Mouse (Mus musculus) stomach, embryonic 16.5 days (tissue): ENCODE measurements at regions not wholly inside any gene's neighbourhood (a gene's known extent, or its start where the extent isn't known, plus 50 kb on each side); places are given as distances from the start of the nearest gene placed in this dataset.
A peak's percentile ranks its signal among the peaks of the same experiment; 100 is the strongest.

ENCODE experiments used
- ATAC-seq: fragments of 200-750 bp; cut with Nextera tagmentation; 2 replicates; pipeline ENCODE4 v1.8.0; 2017; ENCODE audit warnings: moderate number of reproducible peaks, moderate TSS enrichment; ENCODE audit not compliant: insufficient read depth, low FRiP score
- H3K27ac ChIP-seq: fragments of 300-500 bp; sonication (generic); 2 replicates; pipeline ENCODE4 v1.5.1; 2014; ENCODE audit warnings: low read length
- H3K27me3 ChIP-seq: fragments of 300-500 bp; sonication (generic); 2 replicates; pipeline ENCODE4 v1.6.1; 2014; ENCODE audit warnings: low read length, control low read depth, mixed read lengths; ENCODE audit not compliant: control insufficient read depth, insufficient read depth
- H3K36me3 ChIP-seq: fragments of 300-500 bp; sonication (generic); 2 replicates; pipeline ENCODE4 v1.6.1; 2014; ENCODE audit warnings: low read length; ENCODE audit not compliant: control insufficient read depth, insufficient read depth
- H3K4me1 ChIP-seq: fragments of 300-500 bp; sonication (generic); 2 replicates; pipeline ENCODE4 v1.6.1; 2014; ENCODE audit warnings: low read length, control low read depth, mixed read lengths; ENCODE audit not compliant: control insufficient read depth, insufficient read depth
- H3K4me2 ChIP-seq: fragments of 300-500 bp; sonication (generic); 2 replicates; pipeline ENCODE4 v1.6.1; 2014; ENCODE audit warnings: low read depth, low read length, mixed read lengths
- H3K4me3 ChIP-seq: fragments of 300-500 bp; sonication (generic); replicated peaks from 2 replicates; pipeline ENCODE4 v1.5.1; 2014; ENCODE audit warnings: mild to moderate bottlenecking, low read length
- H3K9ac ChIP-seq: fragments of 300-500 bp; sonication (generic); 2 replicates; pipeline ENCODE4 v1.6.1; 2014; ENCODE audit warnings: low read length
- H3K9me3 ChIP-seq: fragments of 300-500 bp; sonication (generic); replicated peaks from 2 replicates; pipeline ENCODE4 v1.6.1; 2016; ENCODE audit warnings: low read length, control low read depth; ENCODE audit not compliant: control insufficient read depth
- WGBS: fragments of 180-500 bp; shearing (Covaris S2); extraction: QIAGEN DNeasy Blood & Tissue Kit; methylation state at CpG from one replicate; pipeline ENCODE4 v1.1.7; 2014; 5-methylcytosine and 5-hydroxymethylcytosine counted together

DNA sequence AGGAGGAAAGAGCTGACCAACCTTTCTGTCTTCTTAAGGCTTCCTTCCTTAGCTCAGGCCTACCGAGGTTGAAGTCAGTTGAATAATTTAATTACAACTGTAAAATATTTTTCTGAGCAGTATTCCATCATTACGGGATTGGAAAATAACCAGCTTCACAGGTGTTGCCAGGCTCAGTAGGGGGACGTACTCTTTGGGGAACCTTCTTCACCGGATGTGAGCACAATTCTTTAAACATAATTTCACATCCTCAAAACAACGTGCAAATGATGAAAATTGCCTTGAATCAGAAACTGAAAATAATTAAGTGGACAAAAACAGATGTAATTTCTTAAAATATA lies 515.9 kb downstream of the Tns3 start:
- H3K4me3 ChIP-seq = no peak overlapping the region
- H3K36me3 ChIP-seq = no peaks in the 10 kb centered on the region
- H3K27ac ChIP-seq = no peak overlapping the region
- ATAC-seq = no peak
- H3K9ac ChIP-seq = no peak overlapping the region
- no peaks in the 10 kb centered on the region for H3K27me3 ChIP-seq
- 84% methylated on average over 5 of the region's 5 CpGs for WGBS
- no peaks in the 10 kb centered on the region for H3K9me3 ChIP-seq
- H3K4me1 ChIP-seq = no peaks in the 10 kb centered on the region
- no peak overlapping the region for H3K4me2 ChIP-seq

DNA sequence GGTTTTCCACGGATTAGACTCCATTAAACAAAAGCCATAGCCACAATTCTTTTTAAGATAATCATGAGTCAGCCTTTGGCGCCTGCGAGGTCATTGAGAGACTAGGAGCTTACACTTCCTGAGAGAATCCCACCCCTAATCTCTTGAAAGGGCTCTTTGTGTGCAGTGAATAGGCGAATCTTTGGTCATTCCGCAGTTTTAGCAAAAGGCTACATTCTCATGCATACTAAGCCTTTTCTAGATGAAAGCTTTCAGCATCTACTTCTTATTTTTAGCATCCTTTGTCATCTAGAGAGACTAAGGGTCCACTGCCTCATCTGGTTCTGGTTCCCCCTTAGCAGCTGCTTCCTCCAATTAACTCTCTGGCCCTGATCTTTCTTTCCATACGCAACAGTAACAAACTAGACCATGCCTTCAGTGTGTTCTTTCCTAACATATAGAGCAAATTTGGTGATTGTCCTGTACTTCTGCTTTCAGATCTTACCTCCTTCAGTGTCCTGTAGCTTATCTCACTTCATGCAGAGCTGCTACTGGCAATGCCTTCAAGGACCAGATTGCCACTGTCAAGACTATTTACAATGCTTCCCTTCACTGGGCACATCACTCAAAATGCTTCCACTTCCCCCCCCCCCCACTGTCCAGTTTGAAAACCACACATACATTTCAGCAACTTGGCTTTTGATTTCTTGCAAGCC lies 516.4 kb downstream of the Tns3 start:
- 66% methylated on average over 6 of the region's 6 CpGs for WGBS
- H3K36me3 ChIP-seq = no peaks in the 10 kb centered on the region
- no peak overlapping the region for H3K4me2 ChIP-seq
- H3K4me3 ChIP-seq = no peak overlapping the region
- H3K9me3 ChIP-seq = no peaks in the 10 kb centered on the region
- H3K4me1 ChIP-seq = no peaks in the 10 kb centered on the region
- no peak overlapping the region for H3K9ac ChIP-seq
- H3K27me3 ChIP-seq = no peaks in the 10 kb centered on the region
- no peak for ATAC-seq
- no peak overlapping the region for H3K27ac ChIP-seq

DNA sequence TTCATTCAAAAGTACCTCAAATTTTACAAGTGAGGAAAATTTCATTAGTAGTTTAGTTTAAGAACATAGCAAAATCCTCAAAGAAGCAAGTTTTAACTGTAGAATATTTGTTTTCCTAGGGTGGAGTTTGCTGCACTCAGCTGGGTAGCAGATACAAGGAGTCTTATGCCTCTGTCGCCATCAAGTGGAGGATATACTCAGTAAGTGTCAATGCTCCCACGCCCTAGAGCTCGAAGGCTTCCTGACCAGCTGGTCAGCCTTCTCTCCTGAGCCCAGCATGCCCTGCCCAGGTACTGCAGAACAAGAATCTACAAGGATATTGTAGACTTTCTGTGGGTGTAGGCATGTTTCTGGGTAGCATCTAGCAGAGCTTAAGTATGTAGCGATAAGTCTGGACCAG lies 527.0 kb downstream of the Tns3 start:
- H3K4me3 ChIP-seq = no peak overlapping the region
- no peaks in the 10 kb centered on the region for H3K4me1 ChIP-seq
- no peak overlapping the region for H3K27ac ChIP-seq
- no peaks in the 10 kb centered on the region for H3K36me3 ChIP-seq
- 38% methylated on average over 4 of the region's 4 CpGs for WGBS
- no peaks in the 10 kb centered on the region for H3K27me3 ChIP-seq
- H3K4me2 ChIP-seq = no peak overlapping the region
- H3K9ac ChIP-seq = no peak overlapping the region
- ATAC-seq = no peak
- H3K9me3 ChIP-seq = no peaks in the 10 kb centered on the region

DNA sequence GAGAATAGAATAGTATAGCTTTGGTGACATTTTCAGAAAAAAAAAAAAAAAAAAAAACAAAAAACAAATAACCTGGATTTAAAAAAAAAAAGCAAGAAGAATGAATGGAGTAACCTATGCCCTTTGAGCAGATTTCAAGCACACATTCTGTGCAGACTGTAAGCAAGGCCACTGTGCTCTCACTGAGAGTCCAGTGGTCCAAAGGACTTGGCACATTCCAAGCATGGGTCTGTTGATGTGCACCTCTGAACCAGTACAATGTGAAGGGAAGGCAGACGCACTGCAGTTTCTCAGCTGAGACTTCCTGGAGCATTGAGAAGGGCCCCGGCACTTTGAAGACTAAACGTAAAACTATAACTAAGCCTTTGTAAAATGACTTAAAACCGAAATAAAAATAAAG lies 527.7 kb downstream of the Tns3 start:
- Histone ChIP-seq H3K27ac (no peak overlapping the region), H3K4me3 (no peak overlapping the region), H3K27me3 (no peaks in the 10 kb centered on the region), H3K9me3 (no peaks in the 10 kb centered on the region), H3K4me1 (no peaks in the 10 kb centered on the region), H3K36me3 (no peaks in the 10 kb centered on the region), H3K9ac (no peak overlapping the region), H3K4me2 (no peak overlapping the region)
- ATAC-seq = no peak
- 81% methylated on average over 4 of the region's 4 CpGs for WGBS

DNA sequence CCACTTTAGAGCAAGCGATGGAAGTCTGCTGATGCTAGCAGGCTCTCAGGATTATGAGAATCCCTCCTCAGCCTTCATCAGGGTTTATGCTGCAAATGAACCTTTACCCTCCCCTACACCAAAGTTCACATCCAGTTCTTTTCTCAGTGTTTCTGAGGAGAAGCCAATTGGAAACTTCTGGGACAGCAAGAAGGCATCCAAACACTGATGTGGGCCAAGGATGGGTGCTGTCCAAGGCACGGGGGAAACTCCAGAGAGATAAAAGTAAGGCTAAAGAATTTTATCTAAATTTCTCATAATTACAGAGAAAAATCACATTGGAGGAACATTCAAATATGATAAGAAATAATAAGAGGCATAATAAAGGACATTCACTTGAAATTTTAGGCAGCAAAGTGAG lies 555.0 kb downstream of the Tns3 start:
- Histone ChIP-seq H3K9ac (no peak overlapping the region), H3K36me3 (no peaks in the 10 kb centered on the region), H3K4me2 (no peak overlapping the region), H3K27ac (no peak overlapping the region), H3K4me3 (no peak overlapping the region), H3K4me1 (no peaks in the 10 kb centered on the region), H3K9me3 (no peaks in the 10 kb centered on the region), H3K27me3 (no peaks in the 10 kb centered on the region)
- ATAC-seq = no peak
- 74% methylated on average over 2 of the region's 2 CpGs for WGBS

DNA sequence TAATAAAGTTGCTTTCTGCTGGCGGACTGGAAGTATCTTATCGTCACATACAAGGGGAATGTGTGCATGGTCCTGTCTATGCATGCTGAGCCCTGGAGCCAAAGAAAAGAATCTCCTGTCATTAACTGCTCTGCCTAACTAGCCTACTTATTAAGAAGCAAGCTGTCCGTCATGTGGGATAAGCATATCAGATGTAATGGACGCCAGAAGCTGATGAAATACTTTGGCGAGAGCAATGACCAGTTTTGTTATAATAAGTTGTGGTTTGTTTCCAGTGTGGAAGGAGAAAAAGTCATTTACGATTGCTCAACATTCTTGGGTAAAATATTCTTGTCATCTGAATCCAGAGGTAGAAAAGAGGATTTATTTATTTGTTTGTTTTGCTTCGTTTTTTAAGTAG lies 563.2 kb downstream of the Tns3 start:
- no peak overlapping the region for H3K4me3 ChIP-seq
- H3K27ac ChIP-seq = no peak overlapping the region
- H3K36me3 ChIP-seq = no peaks in the 10 kb centered on the region
- H3K4me1 ChIP-seq = no peaks in the 10 kb centered on the region
- H3K9me3 ChIP-seq = no peaks in the 10 kb centered on the region
- H3K4me2 ChIP-seq = no peak overlapping the region
- no peak overlapping the region for H3K9ac ChIP-seq
- 79% methylated on average over 7 of the region's 7 CpGs for WGBS
- no peaks in the 10 kb centered on the region for H3K27me3 ChIP-seq
- no peak for ATAC-seq

DNA sequence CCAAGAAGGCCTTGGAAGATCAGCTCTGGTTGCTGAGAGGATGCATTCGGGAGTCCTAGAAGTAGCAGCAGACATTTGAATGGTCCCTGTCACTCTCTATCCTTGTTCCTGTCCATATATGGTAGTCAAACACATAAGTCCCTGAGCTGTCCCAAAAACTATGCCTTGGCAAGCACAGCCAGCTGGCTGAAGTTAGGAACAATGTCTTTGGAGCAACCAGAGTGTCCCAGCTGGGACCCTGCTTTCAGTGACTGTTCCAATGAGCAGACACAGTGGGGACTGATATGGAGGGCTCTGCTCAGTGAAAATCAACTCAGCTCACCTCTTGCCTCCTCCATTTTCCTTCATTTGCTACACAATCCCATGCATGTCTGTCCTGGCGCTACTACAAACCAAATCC lies 580.0 kb downstream of the Tns3 start:
- no peak overlapping the region for H3K4me3 ChIP-seq
- no peaks in the 10 kb centered on the region for H3K9me3 ChIP-seq
- H3K4me2 ChIP-seq = no peak overlapping the region
- H3K27ac ChIP-seq = no peak overlapping the region
- no peaks in the 10 kb centered on the region for H3K4me1 ChIP-seq
- H3K27me3 ChIP-seq = no peaks in the 10 kb centered on the region
- H3K36me3 ChIP-seq = no peaks in the 10 kb centered on the region
- WGBS = 94% methylated on average over 2 of the region's 2 CpGs
- no peak overlapping the region for H3K9ac ChIP-seq
- no peak for ATAC-seq

DNA sequence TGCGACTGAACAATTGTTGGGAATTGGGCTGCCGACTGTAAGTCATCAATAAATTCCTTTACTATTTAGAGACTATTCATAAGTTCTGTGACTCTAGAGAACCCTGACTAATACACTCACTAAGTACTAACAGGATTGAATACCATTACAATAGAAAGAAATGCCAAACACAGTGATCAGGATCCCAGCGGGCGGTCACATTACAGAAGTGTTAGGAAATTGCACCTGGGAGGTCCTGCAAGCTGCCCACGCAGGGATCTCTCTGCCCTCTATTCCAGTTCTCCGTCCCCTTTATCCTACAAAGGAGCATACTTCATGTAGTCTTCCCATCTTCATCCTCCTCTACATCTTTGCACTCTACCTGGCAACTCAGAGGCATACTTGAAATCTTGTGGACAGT lies 581.5 kb downstream of the Tns3 start:
- H3K36me3 ChIP-seq = no peaks in the 10 kb centered on the region
- H3K9ac ChIP-seq = no peak overlapping the region
- H3K9me3 ChIP-seq = no peaks in the 10 kb centered on the region
- no peak for ATAC-seq
- H3K4me3 ChIP-seq = no peak overlapping the region
- H3K27ac ChIP-seq = no peak overlapping the region
- H3K27me3 ChIP-seq = no peaks in the 10 kb centered on the region
- H3K4me2 ChIP-seq = no peak overlapping the region
- 92% methylated on average over 4 of the region's 6 CpGs for WGBS
- no peaks in the 10 kb centered on the region for H3K4me1 ChIP-seq

DNA sequence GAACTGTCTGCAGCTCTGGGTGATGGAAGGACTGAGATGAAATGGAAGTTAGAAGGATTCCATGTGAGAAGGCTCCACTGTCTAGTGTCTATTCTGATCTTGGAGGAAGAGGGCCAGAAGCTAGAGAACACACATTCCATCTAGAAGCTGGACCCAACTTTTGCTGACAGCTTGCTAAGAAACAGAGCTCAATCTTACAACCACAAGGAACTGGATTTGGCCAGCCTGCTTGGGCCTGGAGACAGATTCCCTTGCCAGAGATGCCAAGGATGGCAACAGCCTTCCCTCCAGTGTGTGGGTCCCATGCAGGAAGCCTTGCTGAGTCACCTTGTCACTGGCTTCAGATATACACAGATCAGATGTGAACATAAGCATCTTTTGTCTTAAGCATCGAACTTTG lies 591.0 kb downstream of the Tns3 start:
- H3K36me3 ChIP-seq = no peaks in the 10 kb centered on the region
- H3K27me3 ChIP-seq = no peaks in the 10 kb centered on the region
- H3K4me1 ChIP-seq = no peaks in the 10 kb centered on the region
- no peaks in the 10 kb centered on the region for H3K9me3 ChIP-seq
- H3K9ac ChIP-seq = no peak overlapping the region
- no peak overlapping the region for H3K4me2 ChIP-seq
- no peak overlapping the region for H3K27ac ChIP-seq
- ATAC-seq = no peak
- no peak overlapping the region for H3K4me3 ChIP-seq
- 37% methylated on average over 1 of the region's 1 CpGs for WGBS

DNA sequence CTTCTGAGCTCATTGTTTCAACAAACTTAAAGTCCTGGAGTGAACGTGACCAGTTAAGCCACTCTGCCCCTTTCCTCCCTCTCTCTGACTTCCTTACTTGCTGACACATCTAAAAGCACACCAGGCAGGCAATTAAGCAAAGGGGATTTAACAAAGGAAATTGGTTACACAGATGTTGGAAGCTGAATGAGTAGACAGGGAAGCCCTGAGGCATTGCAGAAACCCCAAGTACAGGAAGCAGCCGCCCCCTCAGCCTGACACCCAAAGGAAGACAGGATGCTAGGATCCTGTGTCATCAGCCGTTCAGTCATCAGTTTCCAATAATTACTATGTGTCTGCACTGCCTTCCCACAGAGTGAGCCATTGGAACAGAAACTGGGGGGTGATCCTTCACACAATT lies 595.5 kb downstream of the Tns3 start:
- no peak overlapping the region for H3K27ac ChIP-seq
- no peaks in the 10 kb centered on the region for H3K36me3 ChIP-seq
- H3K4me3 ChIP-seq = no peak overlapping the region
- no peak overlapping the region for H3K9ac ChIP-seq
- ATAC-seq = peak; percentile 53; the same call in 1 of the 2 replicates
- WGBS = 26% methylated on average over 3 of the region's 3 CpGs
- H3K4me2 ChIP-seq = no peak overlapping the region
- H3K27me3 ChIP-seq = no peaks in the 10 kb centered on the region
- no peaks in the 10 kb centered on the region for H3K4me1 ChIP-seq
- H3K9me3 ChIP-seq = no peaks in the 10 kb centered on the region
